ENCODE assay signal across 8 mouse cellular contexts in genomic region chrX:73921823-73922549, GRCm38 (mm10). TPM values are rescaled to one million over a fixed set of nuclear protein-coding genes. Genes with fewer than 3 reads are reported as not detected.
DNase-seq lines count a peak whose midpoint lies in the region; ATAC-seq and TF ChIP-seq lines count a peak whose summit lies in the region.

Gene Arhgap4 (minus strand): TSS chrX:73921870.
Gene Naa10 (minus strand): TSS chrX:73921944.

- TF ChIP-seq CTCF in stomach, postnatal 0 days (IDR thresholded peaks at IDR 0.05; ENCODE audit: low read depth), result no peak

- H3K4me3 ChIP-seq in heart, embryonic 13.5 days, result peak within 1 kb of the TSS; percentile 63
- peak within 1 kb of the TSS; percentile 69 for H3K4me3 ChIP-seq in liver, embryonic 12.5 days
- peak within 1 kb of the TSS; percentile 49 for H3K4me3 ChIP-seq in stomach, postnatal 0 days (ENCODE audit: low read depth, low read length)

- no peaks in the 10 kb centered on the region for H3K9me3 ChIP-seq in heart, embryonic 13.5 days
- H3K9me3 ChIP-seq in liver, embryonic 12.5 days (replicated peaks), result no peaks in the 10 kb centered on the region
- H3K9me3 ChIP-seq in stomach, postnatal 0 days (ENCODE audit: control insufficient read depth, low read length), result no peaks in the 10 kb centered on the region

- WGBS in heart, embryonic 13.5 days, result 11% methylated on average over 43 of the region's 43 CpGs
- 5% methylated on average over 43 of the region's 43 CpGs for WGBS in liver, embryonic 12.5 days (ENCODE audit: insufficient replicate concordance)
- 12% methylated on average over 43 of the region's 43 CpGs for WGBS in stomach, postnatal 0 days

- peak within 1 kb of the TSS; percentile 81 for H3K9ac ChIP-seq in heart, embryonic 13.5 days
- peak within 1 kb of the TSS; percentile 76 for H3K9ac ChIP-seq in liver, embryonic 12.5 days
- H3K9ac ChIP-seq in stomach, postnatal 0 days (ENCODE audit: low read length), result peak within 1 kb of the TSS; percentile 60

- H3K27me3 ChIP-seq in heart, embryonic 13.5 days (replicated peaks), result no peaks in the 10 kb centered on the region
- H3K27me3 ChIP-seq in liver, embryonic 12.5 days (replicated peaks), result 0 out of 2 replicates have a peak, but pooled peaks cover 6% of the 10 kb centered on the region
- no peaks in the 10 kb centered on the region for H3K27me3 ChIP-seq in stomach, postnatal 0 days (ENCODE audit: control insufficient read depth, insufficient read depth, low read length)

- ATAC-seq in erythroid progenitor cell, adult 5-6 weeks (replicated peaks; ENCODE audit: low FRiP score, poor library complexity, severe bottlenecking), result peak; percentile 99
- peak; percentile 83 for ATAC-seq in heart, embryonic 13.5 days (ENCODE audit: extremely low read depth, insufficient number of reproducible peaks, low FRiP score, low TSS enrichment)
- ATAC-seq in liver, embryonic 12.5 days, result peak; percentile 97
- peak; percentile 97 for ATAC-seq in stomach, postnatal 0 days (ENCODE audit: low FRiP score, low TSS enrichment)

- 0 out of 2 replicates have a peak, but pooled peaks cover 7% of the 10 kb centered on the region for H3K4me1 ChIP-seq in heart, embryonic 13.5 days
- peaks cover 11% of the 10 kb centered on the region for H3K4me1 ChIP-seq in liver, embryonic 12.5 days
- H3K4me1 ChIP-seq in stomach, postnatal 0 days (replicated peaks; ENCODE audit: control insufficient read depth, insufficient read depth), result no peaks in the 10 kb centered on the region

- DNase-seq in CD4-positive, CD25-positive, alpha-beta regulatory T cell, adult 2 months (ENCODE audit: low read depth, low spot score), result peak; percentile 88
- DNase-seq in brain, embryonic 18.5 days (ENCODE audit: low read depth, low spot score), result peak; percentile 82
- DNase-seq in kidney, postnatal 10 days, result peak; percentile 93
- peak; percentile 59 to 67 for DNase-seq in natural killer cell, adult 2 months (ENCODE audit: low spot score in 2 of 2)
- DNase-seq in stomach, postnatal 0 days (ENCODE audit: low spot score), result peak; percentile 90

- peak within 1 kb of the TSS; percentile 83 for H3K27ac ChIP-seq in heart, embryonic 13.5 days (replicated peaks)
- H3K27ac ChIP-seq in liver, embryonic 12.5 days, result peak within 1 kb of the TSS; percentile 81
- H3K27ac ChIP-seq in stomach, postnatal 0 days (replicated peaks), result peak within 1 kb of the TSS; percentile 69

- no peak for TF ChIP-seq EP300 in stomach, postnatal 0 days (optimal IDR thresholded peaks at IDR 0.05)

- H3K36me3 ChIP-seq in heart, embryonic 13.5 days, result peaks cover 32% of the 10 kb centered on the region
- peaks cover 32% of the 10 kb centered on the region for H3K36me3 ChIP-seq in liver, embryonic 12.5 days
- peaks cover 2% of the 10 kb centered on the region; the same call in 1 of the 2 replicates for H3K36me3 ChIP-seq in stomach, postnatal 0 days (ENCODE audit: control insufficient read depth, insufficient read depth, low read length)

- H3K4me2 ChIP-seq in heart, embryonic 13.5 days, result peak within 1 kb of the TSS; percentile 78
- H3K4me2 ChIP-seq in liver, embryonic 12.5 days, result peak within 1 kb of the TSS; percentile 81
- peak within 1 kb of the TSS; percentile 59 for H3K4me2 ChIP-seq in stomach, postnatal 0 days (replicated peaks; ENCODE audit: low read depth)

RNA-seq across cellular contexts. Expression of gene Arhgap4, which starts in this region (rescaled TPM):
- total RNA-seq in erythroid progenitor cell, adult 5-6 weeks (2015; ENCODE audit: low replicate concordance), result 12.2 and 16.9 TPM in 2 replicates
- 14.5 and 21.0 TPM in 2 replicates for total RNA-seq in erythroid progenitor cell, adult 5-6 weeks (2017; ENCODE audit: low replicate concordance)
- 1.5 TPM in 2 replicates for polyA plus RNA-seq in heart, embryonic 13.5 days (2015; fragmentation: Nextera tagmentation; extraction: Ambion mirVana)
- 7.1 and 8.6 TPM in 2 replicates for polyA plus RNA-seq in liver, embryonic 12.5 days (2016; fragmentation: Nextera tagmentation; extraction: Ambion mirVana)
- polyA plus RNA-seq in stomach, postnatal 0 days (2015; fragmentation: Nextera tagmentation; extraction: Ambion mirVana), result 1.2 TPM in 2 replicates

RNA-seq across cellular contexts. Expression of gene Naa10, which starts in this region (rescaled TPM):
- total RNA-seq in erythroid progenitor cell, adult 5-6 weeks (2015; ENCODE audit: low replicate concordance), result 17.7 and 34.8 TPM in 2 replicates
- total RNA-seq in erythroid progenitor cell, adult 5-6 weeks (2017; ENCODE audit: low replicate concordance), result 14.7 and 25.9 TPM in 2 replicates
- polyA plus RNA-seq in heart, embryonic 13.5 days (2015; fragmentation: Nextera tagmentation; extraction: Ambion mirVana), result 87.0 and 96.6 TPM in 2 replicates
- 140 and 148 TPM in 2 replicates for polyA plus RNA-seq in liver, embryonic 12.5 days (2016; fragmentation: Nextera tagmentation; extraction: Ambion mirVana)
- 82.6 and 88.2 TPM in 2 replicates for polyA plus RNA-seq in stomach, postnatal 0 days (2015; fragmentation: Nextera tagmentation; extraction: Ambion mirVana)

Comparison
In these comparisons a context has a peak if more than half of its experiments do, and no peak if none do; other contexts are left out.
1. Peak in every context shown above with its lines: DNase-seq, ATAC-seq, H3K4me3 ChIP-seq and H3K27ac ChIP-seq.